Mouse (Mus musculus) intestine, embryonic 16.5 days (tissue): ENCODE measurements around the gene Pla2g10. TPM values are rescaled to one million over a fixed set of nuclear protein-coding genes. Genes with fewer than 3 reads are reported as not detected.
"Not testable (repeated sequence)": the region's sequence is repeated elsewhere in the genome, so short reads cannot be mapped to it uniquely, and the experiment has no call there.

Experiments used
- ATAC-seq: fragments of 200-750 bp; cut with Nextera tagmentation; 2 replicates; pipeline ENCODE4 v1.8.0; 2017; ENCODE audit warnings: moderate TSS enrichment, moderate library complexity
- H3K27ac ChIP-seq: fragments of 300-500 bp; sonication (generic); 2 replicates; pipeline ENCODE4 v1.5.1; 2014; ENCODE audit warnings: mild to moderate bottlenecking, low read length
- H3K27me3 ChIP-seq: fragments of 300-500 bp; sonication (generic); replicated peaks from 2 replicates; pipeline ENCODE4 v1.6.1; 2014; ENCODE audit warnings: low read length, control low read depth, mixed read lengths; ENCODE audit not compliant: control insufficient read depth, insufficient read depth
- H3K36me3 ChIP-seq: fragments of 300-500 bp; sonication (generic); 2 replicates; pipeline ENCODE4 v1.6.1; 2014; ENCODE audit warnings: low read length, control low read depth; ENCODE audit not compliant: control insufficient read depth, insufficient read depth
- H3K4me1 ChIP-seq: fragments of 300-500 bp; sonication (generic); 2 replicates; pipeline ENCODE4 v1.6.1; 2014; ENCODE audit warnings: low read length, control low read depth, mixed read lengths; ENCODE audit not compliant: control insufficient read depth, insufficient read depth
- H3K4me2 ChIP-seq: fragments of 300-500 bp; sonication (generic); 2 replicates; pipeline ENCODE4 v1.6.1; 2014; ENCODE audit warnings: low read depth, low read length, control low read depth
- H3K4me3 ChIP-seq: fragments of 300-500 bp; sonication (generic); 2 replicates; pipeline ENCODE4 v1.5.1; 2014; ENCODE audit warnings: mild to moderate bottlenecking, low read length
- H3K9ac ChIP-seq: fragments of 300-500 bp; sonication (generic); 2 replicates; pipeline ENCODE4 v1.6.1; 2014; ENCODE audit warnings: low read depth, low read length
- H3K9me3 ChIP-seq: fragments of 300-500 bp; sonication (generic); 2 replicates; pipeline ENCODE4 v1.6.1; 2016; ENCODE audit warnings: low read length, control low read depth; ENCODE audit not compliant: control insufficient read depth
- WGBS: fragments of 180-500 bp; shearing (Covaris S2); extraction: QIAGEN DNeasy Blood & Tissue Kit; methylation state at CpG from one replicate; pipeline ENCODE4 v1.1.7; 2014; 5-methylcytosine and 5-hydroxymethylcytosine counted together
- polyA plus RNA-seq: library from polyadenylated mRNA; unstranded; fragments of >200 nt; fragmentation: Nextera tagmentation; extraction: Ambion mirVana; gene quantifications from 2 replicates; pipeline ENCODE4 v1.2.1, GENCODE M21; 2015

Pla2g10 gene
- polyA plus RNA-seq, 1 experiment from 2014 or later = 8.7 TPM

GRCm38 (mm10) chr16:13754400-13755190, 23.8 kb upstream of the Pla2g10 start:
- H3K36me3 ChIP-seq = no peaks in the 10 kb centered on the region
- no peaks in the 10 kb centered on the region for H3K9me3 ChIP-seq
- H3K27ac ChIP-seq = no peak overlapping the region
- under 1% methylated on average over 65 of the region's 65 CpGs for WGBS
- H3K4me1 ChIP-seq = no peaks in the 10 kb centered on the region
- no peaks in the 10 kb centered on the region for H3K27me3 ChIP-seq
- H3K4me3 ChIP-seq = peak overlapping the region; percentile 70
- H3K4me2 ChIP-seq = peak overlapping the region; percentile 98
- peak overlapping the region; percentile 70 for H3K9ac ChIP-seq
- ATAC-seq = peak; percentile 100

GRCm38 (mm10) chr16:13753986-13754385, 23.2 kb upstream of the Pla2g10 start:
- H3K27me3 ChIP-seq = no peaks in the 10 kb centered on the region
- no peaks in the 10 kb centered on the region for H3K36me3 ChIP-seq
- WGBS = 60% methylated on average over 8 of the region's 8 CpGs
- H3K4me1 ChIP-seq = no peaks in the 10 kb centered on the region
- peak overlapping the region; percentile 98 for H3K4me2 ChIP-seq
- H3K4me3 ChIP-seq = peak overlapping the region; percentile 70
- H3K27ac ChIP-seq = no peak overlapping the region
- ATAC-seq = peak; percentile 43
- no peaks in the 10 kb centered on the region for H3K9me3 ChIP-seq
- no peak overlapping the region for H3K9ac ChIP-seq

- 92% methylated on average over 13 of the region's 13 CpGs for WGBS
- no peaks in the 10 kb centered on the region for H3K9me3 ChIP-seq
- H3K36me3 ChIP-seq = no peaks in the 10 kb centered on the region
- no peaks in the 10 kb centered on the region for H3K27me3 ChIP-seq
- no peak overlapping the region for H3K4me3 ChIP-seq
- no peak overlapping the region for H3K4me2 ChIP-seq
- H3K27ac ChIP-seq = no peak overlapping the region
- no peak overlapping the region for H3K9ac ChIP-seq
- ATAC-seq = no peak
- no peaks in the 10 kb centered on the region for H3K4me1 ChIP-seq
These were observed 19.8 kb upstream of the Pla2g10 start for GRCm38 (mm10) chr16:13750626-13751025.

- Histone ChIP-seq H3K9ac (no peak overlapping the region), H3K27ac (no peak overlapping the region), H3K4me2 (no peak overlapping the region), H3K4me3 (no peak overlapping the region), H3K4me1 (no peaks in the 10 kb centered on the region), H3K36me3 (no peaks in the 10 kb centered on the region), H3K9me3 (no peaks in the 10 kb centered on the region), H3K27me3 (no peaks in the 10 kb centered on the region)
- WGBS = 69% methylated on average over 3 of the region's 3 CpGs
- no peak for ATAC-seq
These were observed 19.2 kb upstream of the Pla2g10 start for GRCm38 (mm10) chr16:13749981-13750380.

GRCm38 (mm10) chr16:13749306-13749705, 18.5 kb upstream of the Pla2g10 start:
- ATAC-seq = no peak
- H3K9me3 ChIP-seq = no peaks in the 10 kb centered on the region
- H3K36me3 ChIP-seq = no peaks in the 10 kb centered on the region
- H3K27me3 ChIP-seq = no peaks in the 10 kb centered on the region
- no peaks in the 10 kb centered on the region for H3K4me1 ChIP-seq
- no peak overlapping the region for H3K27ac ChIP-seq
- H3K4me2 ChIP-seq = no peak overlapping the region
- no peak overlapping the region for H3K4me3 ChIP-seq
- 60% methylated on average over 5 of the region's 5 CpGs for WGBS
- no peak overlapping the region for H3K9ac ChIP-seq

GRCm38 (mm10) chr16:13748813-13749212, 18.0 kb upstream of the Pla2g10 start:
- H3K9me3 ChIP-seq, H3K4me3 ChIP-seq, H3K27me3 ChIP-seq, H3K36me3 ChIP-seq, ATAC-seq, H3K27ac ChIP-seq, H3K4me1 ChIP-seq, H3K9ac ChIP-seq, H3K4me2 ChIP-seq: not testable (repeated sequence)
- 33% methylated on average over 10 of the region's 10 CpGs for WGBS

GRCm38 (mm10) chr16:13748124-13748523, 17.3 kb upstream of the Pla2g10 start:
- Histone ChIP-seq H3K9ac (no peak overlapping the region), H3K9me3 (no peaks in the 10 kb centered on the region), H3K4me1 (no peaks in the 10 kb centered on the region), H3K27me3 (no peaks in the 10 kb centered on the region), H3K4me3 (no peak overlapping the region), H3K36me3 (no peaks in the 10 kb centered on the region), H3K27ac (no peak overlapping the region), H3K4me2 (no peak overlapping the region)
- ATAC-seq = no peak
- WGBS = 78% methylated on average over 3 of the region's 3 CpGs

GRCm38 (mm10) chr16:13747708-13748107, 16.9 kb upstream of the Pla2g10 start:
- WGBS = 92% methylated on average over 8 of the region's 8 CpGs
- ATAC-seq = no peak
- H3K4me1 ChIP-seq = no peaks in the 10 kb centered on the region

GRCm38 (mm10) chr16:13740844-13741243, 10.1 kb upstream of the Pla2g10 start:
- Histone ChIP-seq H3K27me3 (no peaks in the 10 kb centered on the region), H3K4me2 (no peak overlapping the region), H3K9me3 (no peaks in the 10 kb centered on the region), H3K36me3 (no peaks in the 10 kb centered on the region), H3K4me3 (no peak overlapping the region), H3K4me1 (no peaks in the 10 kb centered on the region), H3K27ac (no peak overlapping the region), H3K9ac (no peak overlapping the region)
- WGBS = 68% methylated on average over 2 of the region's 2 CpGs
- no peak for ATAC-seq

More at GRCm38 (mm10) chr16:13747708-13748107, 16.9 kb upstream of the Pla2g10 start:
- Histone ChIP-seq H3K9ac (no peak overlapping the region), H3K36me3 (no peaks in the 10 kb centered on the region), H3K4me2 (no peak overlapping the region), H3K9me3 (no peaks in the 10 kb centered on the region), H3K27me3 (no peaks in the 10 kb centered on the region), H3K4me3 (no peak overlapping the region), H3K27ac (no peak overlapping the region)

- H3K27ac ChIP-seq, ATAC-seq, H3K27me3 ChIP-seq, H3K4me2 ChIP-seq, H3K36me3 ChIP-seq, H3K9ac ChIP-seq, H3K4me3 ChIP-seq, H3K4me1 ChIP-seq, H3K9me3 ChIP-seq: not testable (repeated sequence)
- 60% methylated on average over 4 of the region's 4 CpGs for WGBS
These were observed 8.3 kb upstream of the Pla2g10 start for GRCm38 (mm10) chr16:13739044-13739443.
